Mouse (Mus musculus) limb, embryonic 14.5 days (tissue): Measurements from ENCODE around the gene Ap1s3. TPM values are rescaled to one million over a fixed set of nuclear protein-coding genes. Genes with fewer than 3 reads are reported as not detected.

ENCODE experiments used
- ATAC-seq: fragments of 200-750 bp; cut with Nextera tagmentation; 2 replicates; pipeline ENCODE4 v1.8.0; 2017; ENCODE audit warnings: low read depth, moderate number of reproducible peaks, moderate TSS enrichment; ENCODE audit not compliant: low FRiP score
- DNase-seq: peaks from one replicate; pipeline ENCODE4 v3.0.0-alpha.2; 2015; ENCODE audit warnings: low spot score
- H3K27ac ChIP-seq: fragments of 300-500 bp; sonication (generic); replicated peaks from 2 replicates; pipeline ENCODE4 v1.5.1; 2014; ENCODE audit warnings: low read depth, mild to moderate bottlenecking, low read length, moderate library complexity, mixed read lengths
- H3K27me3 ChIP-seq: fragments of 300-500 bp; sonication (generic); 2 replicates; pipeline ENCODE4 v1.6.1; 2014; ENCODE audit warnings: low read length, mixed read lengths; ENCODE audit not compliant: control insufficient read depth, insufficient read depth
- H3K36me3 ChIP-seq: fragments of 300-500 bp; sonication (generic); 2 replicates; pipeline ENCODE4 v1.6.1; 2014; ENCODE audit warnings: mild to moderate bottlenecking, low read length, moderate library complexity, mixed read lengths; ENCODE audit not compliant: control insufficient read depth, insufficient read depth
- H3K4me1 ChIP-seq: fragments of 300-500 bp; sonication (generic); 2 replicates; pipeline ENCODE4 v1.6.1; 2014; ENCODE audit warnings: antibody characterized with exemption, low read length, mixed read lengths; ENCODE audit not compliant: control insufficient read depth, insufficient read depth
- H3K4me2 ChIP-seq: fragments of 300-500 bp; sonication (generic); replicated peaks from 2 replicates; pipeline ENCODE4 v1.6.1; 2014; ENCODE audit warnings: low read depth, mild to moderate bottlenecking, low read length, moderate library complexity; ENCODE audit not compliant: severe bottlenecking
- H3K4me3 ChIP-seq: fragments of 300-500 bp; sonication (generic); replicated peaks from 2 replicates; pipeline ENCODE4 v1.5.1; 2014; ENCODE audit warnings: low read length
- H3K9ac ChIP-seq: fragments of 300-500 bp; sonication (generic); 2 replicates; pipeline ENCODE4 v1.6.1; 2014; ENCODE audit warnings: mild to moderate bottlenecking, low read depth, low read length, moderate library complexity; ENCODE audit not compliant: severe bottlenecking
- H3K9me3 ChIP-seq: fragments of 300-500 bp; sonication (generic); 2 replicates; pipeline ENCODE4 v1.6.1; 2016; ENCODE audit warnings: low read length; ENCODE audit not compliant: control insufficient read depth
- POLR2A ChIP-seq: fragments of 200-500 bp; IDR thresholded peaks from 2 replicates; pipeline ENCODE4 v1.8.0; 2012; ENCODE audit warnings: inconsistent platforms, mild to moderate bottlenecking, moderate library complexity, borderline replicate concordance; ENCODE audit not compliant: insufficient read depth, insufficient read length; ENCODE audit errors: extremely low read depth
- WGBS: fragments of 180-500 bp; shearing (Covaris S2); extraction: QIAGEN DNeasy Blood & Tissue Kit; methylation state at CpG from one replicate; pipeline ENCODE4 v1.1.7; 2014; 5-methylcytosine and 5-hydroxymethylcytosine counted together
- polyA plus RNA-seq, 2 experiments: library from polyadenylated mRNA; depleted of rRNA in 1 of 2; stranded (reverse) in 1 of 2; unstranded in 1 of 2; fragments of >200 nt; fragmentation: Nextera tagmentation in 1 of 2; extraction: Ambion mirVana in 1 of 2; gene quantifications; 2 replicates each; pipeline versions ENCODE4 v1.2.1 to v1.2.3; 2012 to 2014

Gene Ap1s3
- polyA plus RNA-seq, 2 experiments = 0.69 to 9.2 TPM

DNA sequence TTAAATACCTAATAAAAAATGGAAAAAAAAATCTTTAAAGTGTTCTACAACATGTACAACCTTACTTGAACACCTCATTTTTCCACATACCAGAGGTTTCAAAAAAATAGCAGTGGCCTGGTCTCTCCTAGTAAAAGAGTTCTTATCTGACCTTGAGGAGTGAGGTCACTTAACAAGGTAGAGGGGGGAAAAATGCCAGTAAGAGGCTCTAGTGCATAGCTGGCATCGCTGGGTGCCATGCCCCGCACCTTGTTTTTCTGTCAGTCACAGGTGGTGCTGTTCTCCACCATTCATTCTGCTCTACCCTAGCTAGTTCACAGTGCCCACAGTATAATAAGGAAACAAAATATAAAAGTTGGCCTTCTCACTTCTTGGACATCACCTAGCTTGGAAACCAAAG is 16.8 kb downstream of the Ap1s3 start:
- H3K4me2 ChIP-seq = no peak overlapping the region
- DNase-seq = no peak
- H3K27me3 ChIP-seq = no peaks in the 10 kb centered on the region
- WGBS = 89% methylated on average over 2 of the region's 2 CpGs
- no peak overlapping the region for H3K9ac ChIP-seq
- H3K4me1 ChIP-seq = peaks cover 7% of the 10 kb centered on the region; the same call in 1 of the 2 replicates
- no peak for TF ChIP-seq POLR2A
- no peak overlapping the region for H3K27ac ChIP-seq
- H3K4me3 ChIP-seq = no peak overlapping the region
- ATAC-seq = no peak
- no peaks in the 10 kb centered on the region for H3K9me3 ChIP-seq
- H3K36me3 ChIP-seq = no peaks in the 10 kb centered on the region

DNA sequence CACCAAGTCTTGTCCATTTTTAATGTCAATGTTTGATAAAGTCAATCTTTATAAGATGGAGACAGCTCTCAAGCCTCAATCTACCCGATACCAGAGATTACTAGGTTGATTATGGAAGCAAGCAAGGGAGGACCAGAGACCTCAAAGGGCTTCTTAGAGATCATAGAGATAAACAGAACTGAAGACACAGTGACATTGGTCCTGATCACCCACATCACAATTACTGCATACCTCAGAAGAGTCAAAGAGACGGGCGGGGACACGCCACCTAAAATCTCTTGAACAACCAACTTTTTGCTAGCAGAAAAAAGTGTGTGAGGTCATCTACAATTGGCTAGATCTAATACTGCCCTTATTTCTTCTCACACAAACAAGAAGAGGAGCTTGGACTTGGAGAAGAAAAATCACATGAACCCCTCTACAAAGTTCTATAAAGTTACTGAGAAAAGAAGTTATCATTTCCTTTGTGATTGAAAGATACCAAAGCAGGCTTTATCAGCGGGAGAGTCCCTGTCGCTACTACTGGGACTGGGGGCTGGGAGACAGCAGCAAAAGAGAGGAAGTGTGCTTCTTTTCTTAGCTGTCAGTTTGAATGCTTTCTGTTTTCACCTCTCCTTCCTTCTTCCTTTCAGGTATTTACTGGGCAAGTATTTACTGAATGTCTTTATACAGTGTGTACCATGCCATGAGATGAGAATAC is 28.2 kb downstream of the Ap1s3 start:
- ATAC-seq = no peak
- no peaks in the 10 kb centered on the region for H3K27me3 ChIP-seq
- H3K4me2 ChIP-seq = no peak overlapping the region
- no peak for TF ChIP-seq POLR2A
- no peaks in the 10 kb centered on the region for H3K9me3 ChIP-seq
- H3K27ac ChIP-seq = no peak overlapping the region
- no peak for DNase-seq
- no peaks in the 10 kb centered on the region for H3K36me3 ChIP-seq
- no peak overlapping the region for H3K9ac ChIP-seq
- 83% methylated on average over 6 of the region's 6 CpGs for WGBS
- H3K4me3 ChIP-seq = no peak overlapping the region
- no peaks in the 10 kb centered on the region for H3K4me1 ChIP-seq

DNA sequence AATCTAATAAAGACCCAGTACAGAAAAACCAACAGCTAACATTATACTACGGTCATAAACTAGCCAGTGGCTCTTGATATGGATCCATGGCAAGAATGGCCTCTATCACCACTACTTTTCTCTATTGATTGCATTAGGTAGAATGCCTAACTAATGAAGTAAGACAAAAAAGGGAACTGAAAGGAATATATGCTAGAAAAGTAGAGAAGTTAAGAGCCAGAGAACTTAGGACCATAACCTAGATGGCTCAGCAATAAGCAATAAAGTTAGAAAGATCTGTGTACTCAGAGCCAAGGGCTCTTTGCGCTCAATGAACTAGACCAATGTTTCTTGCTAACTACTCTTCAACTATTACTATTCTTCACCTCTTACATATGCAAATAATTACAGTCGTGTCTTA is 29.1 kb downstream of the Ap1s3 start:
- 86% methylated on average over 3 of the region's 3 CpGs for WGBS
- ATAC-seq = no peak
- DNase-seq = no peak
- TF ChIP-seq POLR2A = no peak
- Histone ChIP-seq H3K4me2 (no peak overlapping the region), H3K4me1 (no peaks in the 10 kb centered on the region), H3K36me3 (no peaks in the 10 kb centered on the region), H3K27me3 (no peaks in the 10 kb centered on the region), H3K4me3 (no peak overlapping the region), H3K9ac (no peak overlapping the region), H3K9me3 (no peaks in the 10 kb centered on the region), H3K27ac (no peak overlapping the region)

DNA sequence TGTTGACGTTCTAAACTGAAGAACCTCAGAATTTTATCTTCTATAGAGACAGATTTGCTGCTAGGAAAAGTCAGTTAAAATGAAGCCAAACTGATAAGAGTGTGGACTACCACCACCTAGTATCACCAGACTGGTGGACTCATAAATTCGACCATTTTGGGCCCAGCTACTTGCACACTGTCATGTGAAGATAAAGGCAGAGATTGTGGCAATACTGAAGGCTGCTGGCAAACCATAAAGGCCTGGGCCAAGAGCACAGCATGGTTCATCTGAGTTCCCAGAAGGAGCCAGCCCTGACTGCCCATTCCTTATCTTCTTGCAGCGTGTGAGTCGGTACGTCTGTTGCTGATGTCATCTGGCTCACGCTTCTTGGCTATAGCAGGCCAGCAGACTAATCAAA is 30.4 kb downstream of the Ap1s3 start:
- no peak overlapping the region for H3K27ac ChIP-seq
- H3K9ac ChIP-seq = no peak overlapping the region
- ATAC-seq (no peak), DNase-seq (no peak)
- no peaks in the 10 kb centered on the region for H3K36me3 ChIP-seq
- WGBS = 82% methylated on average over 6 of the region's 6 CpGs
- H3K9me3 ChIP-seq = no peaks in the 10 kb centered on the region
- H3K4me3 ChIP-seq = no peak overlapping the region
- H3K27me3 ChIP-seq = no peaks in the 10 kb centered on the region
- no peak for TF ChIP-seq POLR2A
- no peaks in the 10 kb centered on the region for H3K4me1 ChIP-seq
- no peak overlapping the region for H3K4me2 ChIP-seq

DNA sequence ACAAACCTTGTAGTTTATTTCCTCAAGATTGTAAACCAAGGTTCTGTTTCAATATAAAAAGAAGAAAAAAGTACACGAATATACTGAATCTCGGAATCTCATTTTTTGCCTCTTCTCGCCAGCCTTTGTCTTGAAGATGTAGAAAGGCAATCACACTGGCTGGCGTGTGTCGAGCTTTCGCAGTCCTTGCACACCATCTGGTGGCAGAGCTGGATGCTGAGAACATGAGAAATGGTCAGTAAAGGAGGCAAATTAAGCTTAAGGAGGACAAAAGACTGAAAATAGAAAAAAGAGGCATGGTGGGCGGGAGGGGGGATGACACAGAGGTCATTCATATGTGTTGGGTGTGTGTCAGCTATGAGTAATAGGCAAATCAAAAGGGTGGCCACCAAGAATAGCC is 31.6 kb downstream of the Ap1s3 start:
- no peaks in the 10 kb centered on the region for H3K27me3 ChIP-seq
- no peaks in the 10 kb centered on the region for H3K4me1 ChIP-seq
- H3K9ac ChIP-seq = no peak overlapping the region
- H3K9me3 ChIP-seq = no peaks in the 10 kb centered on the region
- ATAC-seq = no peak
- no peak overlapping the region for H3K4me3 ChIP-seq
- H3K36me3 ChIP-seq = no peaks in the 10 kb centered on the region
- DNase-seq = peak; percentile 42
- TF ChIP-seq POLR2A = no peak
- H3K4me2 ChIP-seq = no peak overlapping the region
- WGBS = 77% methylated on average over 7 of the region's 7 CpGs
- no peak overlapping the region for H3K27ac ChIP-seq
